Mouse (Mus musculus): ENCODE data around the gene Abce1. TPM values are rescaled to one million over a fixed set of nuclear protein-coding genes. Genes with fewer than 3 reads are reported as not detected.

Gene Abce1
- total RNA-seq, 1 experiment from 2014 or later = 77.7 TPM

DNA sequence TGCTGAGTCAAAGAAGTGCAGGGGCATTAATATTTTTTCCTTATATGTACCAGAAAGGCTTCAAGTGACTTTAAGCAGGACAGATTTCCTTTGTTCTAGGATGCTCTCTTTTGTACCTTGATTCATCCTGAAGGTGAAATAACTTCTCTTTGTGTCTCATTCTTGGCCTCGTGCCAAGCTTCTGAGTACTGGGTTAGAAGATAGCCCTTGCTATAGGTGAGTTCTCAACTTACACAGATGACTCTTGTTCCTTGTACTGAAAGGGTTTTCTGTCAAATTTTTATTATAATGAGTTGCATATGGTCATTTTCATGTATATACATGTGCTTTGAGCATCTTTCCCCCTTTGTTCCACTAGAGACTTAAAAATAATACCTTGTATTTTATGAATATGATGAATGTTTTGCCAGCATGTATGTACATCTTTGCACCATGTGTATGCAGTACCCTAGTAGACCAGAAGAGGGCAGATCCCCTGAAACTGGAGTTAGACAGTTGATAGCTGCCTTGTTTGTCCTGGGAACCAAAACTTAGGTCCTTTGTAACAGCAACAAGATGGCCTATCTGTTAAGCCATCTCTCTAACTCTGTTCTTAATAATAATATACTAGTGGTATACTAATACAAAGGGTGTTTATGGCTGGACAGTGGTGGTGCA, 61.3 kb downstream of the Abce1 start:
- peak; percentile 60; the same call in 1 of the 2 replicates for ATAC-seq (ENCODE audit: extremely low read depth, insufficient number of reproducible peaks, low FRiP score, poor library complexity, severe bottlenecking)

DNA sequence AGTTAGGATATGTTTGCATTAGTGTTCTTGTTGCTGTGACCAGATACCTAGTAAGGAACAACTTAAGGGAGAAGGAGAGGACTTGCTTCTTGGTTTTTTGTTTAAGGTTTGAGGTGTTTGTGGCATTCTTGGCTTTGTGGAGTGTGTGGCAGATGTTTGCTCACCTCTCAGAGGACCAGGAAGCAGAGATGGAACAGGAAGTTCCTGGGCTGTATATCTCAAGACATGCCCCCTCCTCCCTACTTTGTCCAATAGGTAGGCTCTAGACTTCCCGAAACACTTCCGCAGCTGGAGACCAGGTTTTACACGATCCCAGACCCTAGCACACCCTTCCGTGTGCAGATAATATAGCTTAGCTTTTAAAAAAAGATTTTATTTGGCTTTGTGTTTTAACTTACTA, 62.0 kb downstream of the Abce1 start:
- ATAC-seq (ENCODE audit: extremely low read depth, insufficient number of reproducible peaks, low FRiP score, poor library complexity, severe bottlenecking) = no peak

DNA sequence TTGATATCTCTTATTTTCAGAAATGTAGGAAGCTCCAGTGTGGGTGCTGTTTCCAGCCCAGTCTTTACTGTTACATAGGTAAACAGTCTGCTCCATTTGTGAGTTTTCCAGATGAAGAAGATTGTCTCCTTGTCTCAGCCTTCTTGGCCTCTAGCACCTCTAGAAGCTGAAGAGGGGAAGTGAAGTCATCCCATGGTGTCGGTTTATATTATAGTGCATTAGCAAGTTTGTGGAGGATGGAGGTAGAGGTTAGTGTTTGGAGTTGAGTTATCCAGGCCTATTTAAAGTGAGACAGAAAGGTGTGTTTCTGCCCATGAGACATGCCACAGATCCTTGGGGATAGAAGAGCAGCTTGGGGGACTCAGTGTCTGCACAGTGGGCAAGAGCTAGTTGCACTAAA, 70.4 kb downstream of the Abce1 start:
- ATAC-seq (ENCODE audit: extremely low read depth, insufficient number of reproducible peaks, low FRiP score, poor library complexity, severe bottlenecking) = no peak

DNA sequence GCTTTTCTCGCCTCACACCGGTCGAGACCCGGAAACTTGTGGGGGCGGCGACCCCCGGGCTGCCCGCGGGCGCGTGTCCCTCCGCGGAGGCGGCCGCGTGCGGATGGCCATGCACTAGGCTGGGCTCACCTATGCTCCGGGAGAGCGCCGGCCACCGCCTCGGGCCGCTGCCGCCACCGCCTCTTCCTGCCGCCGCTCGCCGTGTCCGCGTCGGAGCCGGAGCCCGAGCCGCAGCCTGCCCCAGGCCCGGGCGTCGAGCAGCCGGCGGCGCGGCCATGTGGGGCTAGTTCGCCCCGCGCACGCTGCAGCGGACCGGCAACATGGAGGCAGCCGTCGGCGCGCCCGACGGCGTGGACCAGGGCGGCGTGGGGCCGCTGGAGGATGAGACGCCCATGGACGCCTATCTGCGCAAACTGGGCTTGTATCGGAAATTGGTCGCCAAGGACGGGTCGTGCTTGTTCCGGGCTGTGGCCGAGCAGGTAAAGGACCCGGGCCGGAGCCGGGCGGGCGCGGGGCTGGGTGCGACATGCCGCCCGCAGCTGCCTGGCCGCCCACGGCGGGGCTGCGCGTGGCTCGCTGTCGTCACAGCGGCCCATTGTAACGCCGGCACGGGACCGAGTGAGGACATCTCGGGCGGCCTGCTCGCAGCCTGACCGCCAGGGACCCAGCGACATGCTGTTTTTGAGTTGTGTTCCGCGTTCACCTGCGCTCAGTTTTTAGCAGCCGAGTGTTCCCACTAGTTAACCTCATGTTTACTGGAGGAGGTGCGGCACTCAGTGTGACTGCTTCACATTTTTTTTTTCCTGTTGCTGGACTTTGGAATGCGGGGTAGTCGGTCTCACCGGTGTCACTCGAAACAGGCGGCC, 71.7 kb downstream of the Abce1 start, which contains the start of gene Otud4:
Gene Otud4 (plus strand): TSS at position 33 of the 866 bp plus-strand sequence.
- ATAC-seq (ENCODE audit: extremely low read depth, insufficient number of reproducible peaks, low FRiP score, poor library complexity, severe bottlenecking) = peak; percentile 14; the same call in 1 of the 2 replicates

DNA sequence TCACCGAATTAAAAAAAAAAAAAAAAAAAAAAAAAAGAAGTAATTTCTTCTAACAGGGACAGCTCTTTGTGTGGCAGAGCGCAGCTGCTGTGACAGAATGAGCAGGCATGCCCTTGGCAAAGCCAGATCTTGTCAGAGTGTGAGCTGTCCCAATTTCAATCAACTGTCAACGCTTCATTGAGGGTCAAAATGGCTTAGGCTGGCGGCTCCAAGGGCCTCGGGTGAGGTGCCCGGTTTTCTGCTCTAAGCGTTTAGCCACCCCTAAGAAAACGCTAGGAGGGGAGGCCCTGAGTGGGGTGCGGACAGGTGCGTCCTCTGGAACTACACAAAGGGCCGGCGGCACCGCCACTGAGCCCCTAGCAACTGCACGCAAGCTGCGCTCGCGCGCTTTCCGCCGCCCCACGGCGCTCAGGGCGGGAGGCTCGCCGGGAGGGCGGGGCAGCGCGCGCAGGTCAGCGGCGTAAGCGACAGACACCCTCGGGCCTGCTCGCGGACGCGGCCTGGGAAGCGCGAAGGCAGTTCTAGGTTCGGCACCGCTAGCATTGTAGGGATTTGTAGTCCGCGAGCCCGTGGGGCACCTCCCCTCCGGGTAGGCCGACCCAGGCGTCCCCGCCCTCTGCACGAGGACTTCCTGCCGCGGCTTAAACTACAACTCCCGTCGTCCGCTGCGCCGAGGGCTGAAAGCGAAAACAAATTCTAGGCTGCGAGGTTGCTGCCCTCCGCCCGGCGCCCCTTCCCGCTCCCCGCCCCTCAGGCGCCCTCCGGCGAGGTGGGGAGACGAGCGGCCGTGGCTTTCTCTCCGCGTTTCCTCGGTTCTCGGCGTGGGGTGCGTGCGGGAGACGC, 72.6 kb downstream of the Abce1 start:
- peak; percentile 99 for ATAC-seq (ENCODE audit: extremely low read depth, insufficient number of reproducible peaks, low FRiP score, poor library complexity, severe bottlenecking)

DNA sequence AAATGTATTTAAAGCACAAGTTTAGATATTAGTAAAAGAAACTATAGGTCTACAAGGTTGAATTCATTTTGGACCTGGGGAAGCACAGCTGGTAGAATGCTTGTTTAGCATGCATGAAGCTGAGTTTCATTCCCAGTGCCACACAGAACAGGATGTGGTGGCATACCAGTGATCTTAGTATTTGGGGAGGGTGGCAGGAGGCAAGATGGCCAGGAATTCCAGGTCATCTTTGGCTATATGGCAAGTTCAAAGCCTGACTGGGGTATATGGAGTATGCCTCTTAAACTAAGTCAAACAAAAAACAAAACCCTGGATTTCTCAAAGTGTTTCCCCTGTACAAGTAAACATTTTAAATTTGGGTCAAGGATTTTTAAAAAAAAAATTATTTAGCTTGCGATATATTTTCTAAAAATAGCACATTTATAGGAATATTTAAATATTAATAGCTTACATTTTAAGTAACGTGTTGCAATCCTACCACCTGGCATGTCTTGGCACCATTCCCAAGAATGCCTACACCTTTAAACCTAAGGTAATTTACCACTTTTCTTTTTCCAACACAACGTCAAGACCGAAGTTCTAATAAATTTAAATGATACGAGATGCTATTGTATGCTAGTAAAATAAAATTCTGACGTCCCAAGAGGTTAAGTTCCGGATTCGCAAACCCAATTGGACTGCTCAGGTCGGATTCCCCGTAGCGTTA, 73.4 kb downstream of the Abce1 start:
- no peak for ATAC-seq (ENCODE audit: extremely low read depth, insufficient number of reproducible peaks, low FRiP score, poor library complexity, severe bottlenecking)

DNA sequence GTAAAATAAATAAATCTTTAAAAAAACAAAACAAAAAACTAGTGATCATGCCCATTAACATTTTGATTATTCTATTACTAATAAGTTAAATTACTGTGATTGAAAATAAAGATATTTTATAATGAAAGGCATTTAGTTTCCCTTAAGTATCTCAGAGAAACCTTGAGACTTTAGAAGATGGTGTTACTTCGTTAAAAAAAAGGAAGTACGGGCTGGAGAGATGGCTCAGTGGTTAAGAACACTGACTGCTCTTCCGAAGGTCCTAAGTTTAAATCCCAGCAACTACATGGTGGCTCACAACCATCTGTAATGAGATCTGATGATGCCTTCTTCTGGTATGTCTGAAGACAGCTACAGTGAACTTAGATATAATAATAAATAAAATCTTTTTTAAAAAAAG, 74.3 kb downstream of the Abce1 start:
- no peak for ATAC-seq (ENCODE audit: extremely low read depth, insufficient number of reproducible peaks, low FRiP score, poor library complexity, severe bottlenecking)

DNA sequence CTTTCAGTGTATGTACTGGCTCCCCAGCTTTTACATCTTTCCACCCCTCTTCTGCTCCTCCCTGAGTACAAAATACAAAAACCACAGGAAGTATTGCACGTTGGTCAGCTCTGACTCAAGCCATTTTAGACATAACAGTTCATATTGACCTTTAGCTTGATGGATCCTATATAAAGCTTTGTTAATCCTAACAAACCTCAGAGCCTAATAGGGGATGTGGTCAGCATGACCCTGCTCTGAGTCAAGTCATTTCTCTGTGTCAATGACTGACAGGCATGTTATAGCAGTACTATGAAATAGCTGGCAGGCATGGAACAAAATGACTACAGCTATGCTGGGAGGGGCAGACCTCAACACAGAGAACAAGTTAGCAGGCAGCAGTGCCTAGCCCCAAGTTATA, 75.4 kb downstream of the Abce1 start:
- ATAC-seq (ENCODE audit: extremely low read depth, insufficient number of reproducible peaks, low FRiP score, poor library complexity, severe bottlenecking) = no peak

DNA sequence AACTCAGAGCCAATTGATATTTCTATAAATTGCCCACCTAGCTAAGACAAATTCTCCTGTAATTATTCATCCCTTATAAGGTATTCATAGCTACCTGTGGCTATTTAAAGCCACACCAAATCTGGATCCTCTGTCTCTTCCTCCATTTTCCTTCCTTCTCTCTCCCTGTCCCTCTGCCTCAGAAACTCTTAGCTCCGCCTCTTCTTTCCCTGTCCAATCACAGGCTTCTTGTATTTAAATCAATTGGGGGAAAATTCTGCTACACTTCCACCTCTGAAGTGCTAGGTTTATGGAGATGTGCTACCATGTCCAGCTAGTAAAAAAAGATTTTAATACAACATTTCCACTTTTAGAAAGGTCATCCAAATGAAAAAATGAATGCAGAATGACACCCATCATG, 76.0 kb downstream of the Abce1 start:
- ATAC-seq (ENCODE audit: extremely low read depth, insufficient number of reproducible peaks, low FRiP score, poor library complexity, severe bottlenecking) = no peak

Other genes starting within 250 kb of the Abce1 start
- 63.7 and 72.7 TPM in 2 replicates for gene Otud4, start 72.1 kb downstream of the Abce1 start, total RNA-seq (2017)
- 3.1 and 6.6 TPM in 2 replicates for gene Anapc10, start 80 bp upstream of the Abce1 start, total RNA-seq (2017)

Measured in neutrophil, adult 5-6 weeks (primary cell).